Mouse (Mus musculus) midbrain, embryonic 14.5 days (tissue): ENCODE results near the gene Ttc22. TPM values are rescaled to one million over a fixed set of nuclear protein-coding genes. Genes with fewer than 3 reads are reported as not detected.
A peak's percentile ranks its signal among the peaks of the same experiment; 100 is the strongest.

Experiments used
- ATAC-seq: fragments of 200-750 bp; cut with Nextera tagmentation; 2 replicates; pipeline ENCODE4 v1.8.0; 2017; ENCODE audit warnings: moderate number of reproducible peaks, moderate library complexity; ENCODE audit not compliant: low FRiP score, low TSS enrichment
- DNase-seq: peaks from one replicate; pipeline ENCODE4 v3.0.0-alpha.2; 2015
- H3K27ac ChIP-seq: fragments of 300-500 bp; sonication (generic); replicated peaks from 2 replicates; pipeline ENCODE4 v1.5.1; 2014; ENCODE audit warnings: mild to moderate bottlenecking, low read depth, low read length, moderate library complexity
- H3K27me3 ChIP-seq: fragments of 300-500 bp; sonication (generic); 2 replicates; pipeline ENCODE4 v1.6.1; 2014; ENCODE audit warnings: low read length, control low read depth, mixed read lengths; ENCODE audit not compliant: control insufficient read depth, insufficient read depth
- H3K36me3 ChIP-seq: fragments of 300-500 bp; sonication (generic); 2 replicates; pipeline ENCODE4 v1.6.1; 2014; ENCODE audit warnings: low read length, control low read depth; ENCODE audit not compliant: control insufficient read depth, insufficient read depth
- H3K4me1 ChIP-seq: fragments of 300-500 bp; sonication (generic); 2 replicates; pipeline ENCODE4 v1.6.1; 2014; ENCODE audit warnings: mild to moderate bottlenecking, antibody characterized with exemption, low read length, control low read depth; ENCODE audit not compliant: control insufficient read depth, insufficient read depth
- H3K4me2 ChIP-seq: fragments of 300-500 bp; sonication (generic); 2 replicates; pipeline ENCODE4 v1.6.1; 2014; ENCODE audit warnings: mild to moderate bottlenecking, low read length, moderate library complexity
- H3K4me3 ChIP-seq: fragments of 300-500 bp; sonication (generic); replicated peaks from 2 replicates; pipeline ENCODE4 v1.5.1; 2014; ENCODE audit warnings: low read depth, low read length
- H3K9ac ChIP-seq: fragments of 300-500 bp; sonication (generic); replicated peaks from 2 replicates; pipeline ENCODE4 v1.6.1; 2014; ENCODE audit warnings: mild to moderate bottlenecking, low read length, moderate library complexity
- H3K9me3 ChIP-seq: fragments of 300-500 bp; sonication (generic); 2 replicates; pipeline ENCODE4 v1.6.1; 2016; ENCODE audit warnings: low read length, control low read depth, mixed read lengths; ENCODE audit not compliant: control insufficient read depth
- WGBS: fragments of 180-500 bp; shearing (Covaris S2); extraction: QIAGEN DNeasy Blood & Tissue Kit; methylation state at CpG from one replicate; pipeline ENCODE4 v1.1.7; 2014; 5-methylcytosine and 5-hydroxymethylcytosine counted together
- polyA plus RNA-seq: library from polyadenylated mRNA; unstranded; fragments of >200 nt; fragmentation: Nextera tagmentation; extraction: Ambion mirVana; gene quantifications from 2 replicates; pipeline ENCODE4 v1.2.1, GENCODE M21; 2014

Gene Ttc22
- polyA plus RNA-seq, 1 experiment from 2014 or later = 3.3 TPM

GRCm38 (mm10) chr4:106590142-106590541, 32.1 kb upstream of the Ttc22 start:
- ATAC-seq (no peak), DNase-seq (no peak)
- no peaks in the 10 kb centered on the region for H3K4me1 ChIP-seq
- no peak overlapping the region for H3K4me3 ChIP-seq
- H3K9ac ChIP-seq = no peak overlapping the region
- H3K27me3 ChIP-seq = no peaks in the 10 kb centered on the region
- no peak overlapping the region for H3K4me2 ChIP-seq
- H3K27ac ChIP-seq = no peak overlapping the region
- peaks cover 56% of the 10 kb centered on the region for H3K36me3 ChIP-seq
- no peaks in the 10 kb centered on the region for H3K9me3 ChIP-seq
- 85% methylated on average over 9 of the region's 9 CpGs for WGBS

GRCm38 (mm10) chr4:106590871-106591270, 31.4 kb upstream of the Ttc22 start:
- Histone ChIP-seq H3K36me3 (peaks cover 49% of the 10 kb centered on the region), H3K4me1 (no peaks in the 10 kb centered on the region), H3K9ac (no peak overlapping the region), H3K9me3 (no peaks in the 10 kb centered on the region), H3K27ac (no peak overlapping the region), H3K4me2 (no peak overlapping the region), H3K27me3 (no peaks in the 10 kb centered on the region), H3K4me3 (no peak overlapping the region)
- ATAC-seq (no peak), DNase-seq (no peak)
- 87% methylated on average over 9 of the region's 9 CpGs for WGBS

GRCm38 (mm10) chr4:106593636-106594035, 28.6 kb upstream of the Ttc22 start:
- no peak for DNase-seq
- H3K27ac ChIP-seq = no peak overlapping the region
- ATAC-seq = no peak
- no peak overlapping the region for H3K4me2 ChIP-seq
- 59% methylated on average over 7 of the region's 7 CpGs for WGBS
- no peak overlapping the region for H3K9ac ChIP-seq
- no peaks in the 10 kb centered on the region for H3K9me3 ChIP-seq
- no peaks in the 10 kb centered on the region for H3K27me3 ChIP-seq
- H3K4me1 ChIP-seq = no peaks in the 10 kb centered on the region
- H3K36me3 ChIP-seq = peaks cover 24% of the 10 kb centered on the region
- H3K4me3 ChIP-seq = no peak overlapping the region

GRCm38 (mm10) chr4:106596200-106596599, 26.0 kb upstream of the Ttc22 start:
- no peaks in the 10 kb centered on the region for H3K4me1 ChIP-seq
- no peak overlapping the region for H3K4me3 ChIP-seq
- peaks cover 3% of the 10 kb centered on the region; the same call in 1 of the 2 replicates for H3K36me3 ChIP-seq
- WGBS = 70% methylated on average over 3 of the region's 3 CpGs
- DNase-seq (no peak), ATAC-seq (no peak)
- no peak overlapping the region for H3K27ac ChIP-seq
- no peak overlapping the region for H3K9ac ChIP-seq
- no peak overlapping the region for H3K4me2 ChIP-seq
- no peaks in the 10 kb centered on the region for H3K9me3 ChIP-seq
- no peaks in the 10 kb centered on the region for H3K27me3 ChIP-seq

GRCm38 (mm10) chr4:106597055-106597454, 25.2 kb upstream of the Ttc22 start:
- H3K4me2 ChIP-seq = no peak overlapping the region
- H3K27ac ChIP-seq = no peak overlapping the region
- no peak for DNase-seq
- no peaks in the 10 kb centered on the region for H3K9me3 ChIP-seq
- no peaks in the 10 kb centered on the region for H3K27me3 ChIP-seq
- no peak overlapping the region for H3K4me3 ChIP-seq
- H3K9ac ChIP-seq = no peak overlapping the region
- no peak for ATAC-seq
- no peaks in the 10 kb centered on the region for H3K36me3 ChIP-seq
- H3K4me1 ChIP-seq = no peaks in the 10 kb centered on the region
- WGBS = 80% methylated on average over 9 of the region's 9 CpGs

- Histone ChIP-seq H3K27ac (no peak overlapping the region), H3K4me1 (no peaks in the 10 kb centered on the region), H3K27me3 (no peaks in the 10 kb centered on the region), H3K4me2 (no peak overlapping the region), H3K9ac (no peak overlapping the region), H3K9me3 (no peaks in the 10 kb centered on the region), H3K36me3 (no peaks in the 10 kb centered on the region), H3K4me3 (no peak overlapping the region)
- ATAC-seq (no peak), DNase-seq (no peak)
- WGBS = 84% methylated on average over 4 of the region's 4 CpGs
These were observed 24.5 kb upstream of the Ttc22 start for GRCm38 (mm10) chr4:106597741-106598140.

- H3K4me3 ChIP-seq = no peak overlapping the region
- DNase-seq (no peak), ATAC-seq (no peak)
- H3K9ac ChIP-seq = no peak overlapping the region
- H3K27ac ChIP-seq = no peak overlapping the region
- WGBS = 40% methylated on average over 1 of the region's 1 CpGs
- H3K9me3 ChIP-seq = no peaks in the 10 kb centered on the region
- no peaks in the 10 kb centered on the region for H3K4me1 ChIP-seq
- no peak overlapping the region for H3K4me2 ChIP-seq
- no peaks in the 10 kb centered on the region for H3K36me3 ChIP-seq
- H3K27me3 ChIP-seq = no peaks in the 10 kb centered on the region
These were observed 22.8 kb upstream of the Ttc22 start for GRCm38 (mm10) chr4:106599415-106599814.

- Histone ChIP-seq H3K9me3 (no peaks in the 10 kb centered on the region), H3K9ac (no peak overlapping the region), H3K27me3 (no peaks in the 10 kb centered on the region), H3K4me2 (no peak overlapping the region), H3K36me3 (no peaks in the 10 kb centered on the region), H3K4me1 (no peaks in the 10 kb centered on the region), H3K27ac (no peak overlapping the region), H3K4me3 (no peak overlapping the region)
- WGBS = 88% methylated on average over 4 of the region's 4 CpGs
- no peak for DNase-seq
- ATAC-seq = no peak
These were observed 21.5 kb upstream of the Ttc22 start for GRCm38 (mm10) chr4:106600770-106601169.

GRCm38 (mm10) chr4:106606639-106607554, 15.3 kb upstream of the Ttc22 start:
- H3K9ac ChIP-seq = 0 out of 2 replicates have a peak overlapping the region, but pooled peaks have one; percentile 12
- peak; percentile 71 for DNase-seq
- peak overlapping the region; percentile 45 for H3K4me2 ChIP-seq

More at GRCm38 (mm10) chr4:106606639-106607554, 15.3 kb upstream of the Ttc22 start:
- H3K4me1 ChIP-seq = no peaks in the 10 kb centered on the region
- no peak overlapping the region for H3K27ac ChIP-seq
- peak; percentile 83; the same call in 1 of the 2 replicates for ATAC-seq
- H3K9me3 ChIP-seq = no peaks in the 10 kb centered on the region
- no peaks in the 10 kb centered on the region for H3K36me3 ChIP-seq
- no peaks in the 10 kb centered on the region for H3K27me3 ChIP-seq
- WGBS = 39% methylated on average over 18 of the region's 18 CpGs
- 0 out of 2 replicates have a peak overlapping the region, but pooled peaks have one; percentile 10 for H3K4me3 ChIP-seq
